Mouse (Mus musculus): ENCODE data around the gene Ugt1a10.

Ugt1a10 gene

DNA sequence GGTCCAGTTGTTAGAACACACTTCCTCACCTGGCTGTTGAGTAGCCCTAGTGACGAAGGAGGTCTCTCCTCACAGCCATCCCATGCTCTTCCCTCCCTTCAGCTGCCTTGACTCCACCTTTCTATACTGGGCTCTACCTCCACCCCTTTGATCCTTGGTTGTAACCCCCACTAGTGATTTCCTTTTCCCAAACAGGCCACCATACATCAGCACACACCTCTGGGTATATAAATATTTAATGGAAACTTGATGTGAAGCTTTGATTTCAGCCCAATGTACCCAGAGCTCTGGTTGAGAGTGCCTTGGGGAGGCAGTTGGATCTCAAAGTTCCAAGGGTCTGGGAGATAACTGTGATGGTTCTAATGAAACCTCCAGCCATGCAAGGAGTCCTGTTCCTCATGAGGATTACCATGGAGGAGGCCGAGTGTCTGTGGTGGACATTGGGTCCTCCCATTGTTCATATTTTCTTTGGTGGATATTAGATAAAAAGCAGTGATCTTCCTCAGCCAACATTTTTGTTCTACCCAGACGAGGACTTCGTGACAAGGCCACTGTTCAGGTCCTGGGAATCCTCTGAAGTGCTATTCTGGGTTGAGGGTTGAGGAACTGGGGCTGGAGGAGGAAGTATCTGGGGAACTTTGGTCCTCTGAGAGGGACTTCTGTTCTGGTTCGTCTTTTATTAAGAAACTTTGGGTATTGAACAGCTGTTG lies 171.6 kb downstream of the Ugt1a10 start, which contains the start of gene Mroh2a:
Gene Mroh2a, plus strand, starts transcription at position 317 of the 710 bp plus-strand sequence.
- in situ Hi-C loops (cut with MboI; ENCODE audit: unreplicated experiment in 2 of 2) = no loop called here

DNA sequence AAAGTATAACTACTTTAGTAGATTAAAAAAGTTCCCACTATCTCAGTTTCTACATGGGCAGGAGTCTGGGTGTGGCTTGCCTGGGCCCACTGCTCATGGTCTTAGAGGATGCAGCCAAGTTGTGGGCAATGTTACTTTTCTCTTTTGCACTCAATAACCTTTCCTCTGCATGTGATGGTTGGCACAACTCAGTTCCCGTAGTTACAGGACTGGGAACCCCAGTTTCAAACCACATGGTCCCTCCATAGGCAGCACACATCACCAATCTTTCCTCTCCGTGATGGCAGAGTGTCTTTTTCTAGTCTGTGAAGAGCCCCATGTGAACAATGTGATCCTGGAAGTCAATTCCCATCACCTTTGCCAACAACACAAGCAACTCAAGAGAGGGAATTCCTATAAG lies 172.3 kb downstream of the Ugt1a10 start:
- in situ Hi-C loops (cut with MboI; ENCODE audit: unreplicated experiment in 2 of 2) = no loop called here

DNA sequence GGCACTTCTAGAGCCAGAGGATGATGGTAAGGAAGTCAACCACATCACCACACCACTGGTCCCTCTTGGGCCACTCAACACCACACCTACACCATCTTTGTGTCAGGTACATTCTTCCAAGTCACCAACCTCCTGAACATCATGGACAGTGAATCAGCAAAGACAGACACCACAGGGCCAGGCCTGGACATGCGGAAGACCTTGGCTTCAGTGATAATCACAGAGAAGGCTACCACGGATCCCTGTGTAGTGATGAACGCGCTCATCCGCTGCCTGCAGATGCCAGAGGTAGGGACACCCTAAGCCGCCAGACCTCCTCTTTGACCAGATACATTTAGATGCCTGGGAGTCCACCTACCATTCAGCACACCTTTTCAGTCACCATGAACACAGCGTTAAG lies 172.9 kb downstream of the Ugt1a10 start:
- in situ Hi-C loops (cut with MboI; ENCODE audit: unreplicated experiment in 2 of 2) = no loop called here

DNA sequence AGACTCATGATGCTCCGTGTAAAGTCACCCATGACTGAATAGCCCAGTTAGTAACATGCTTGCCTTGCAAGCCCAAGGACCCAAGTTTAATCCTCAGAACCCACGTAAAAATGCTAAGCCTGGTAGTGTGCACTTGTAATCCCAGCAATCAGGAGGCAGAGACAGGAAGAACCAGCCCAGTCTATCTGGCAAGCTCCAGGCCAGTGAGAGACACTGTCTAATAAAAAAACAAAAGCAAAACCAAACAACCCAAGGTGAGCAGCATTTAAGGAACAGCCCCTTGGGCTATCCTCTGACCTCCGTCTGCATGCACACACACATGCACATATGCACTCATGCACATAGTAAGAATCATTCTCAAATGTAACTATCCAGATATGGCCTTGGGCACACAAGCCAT lies 174.4 kb downstream of the Ugt1a10 start:
- in situ Hi-C loops (cut with MboI; ENCODE audit: unreplicated experiment in 2 of 2) = no loop called here

DNA sequence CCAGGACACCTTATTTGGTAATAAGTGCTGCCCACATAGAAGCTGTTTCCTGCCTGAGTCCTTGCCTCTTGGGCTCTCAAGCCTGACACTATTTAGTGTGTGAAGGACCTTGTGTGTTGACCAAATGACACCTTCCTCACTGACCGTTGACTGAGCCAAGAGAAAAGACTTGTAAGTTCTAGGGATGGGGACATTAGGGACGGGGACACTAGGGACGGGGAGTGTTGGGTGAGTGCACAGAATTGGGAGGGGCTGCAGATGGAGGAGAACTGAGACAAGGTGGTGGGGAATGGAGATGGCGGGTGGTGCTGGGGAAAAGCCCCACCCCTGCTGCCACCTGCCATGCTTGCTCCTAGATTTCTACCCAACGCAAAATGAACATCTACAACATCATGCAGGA lies 174.8 kb downstream of the Ugt1a10 start:
- in situ Hi-C loops (cut with MboI; ENCODE audit: unreplicated experiment in 2 of 2) = no loop called here

DNA sequence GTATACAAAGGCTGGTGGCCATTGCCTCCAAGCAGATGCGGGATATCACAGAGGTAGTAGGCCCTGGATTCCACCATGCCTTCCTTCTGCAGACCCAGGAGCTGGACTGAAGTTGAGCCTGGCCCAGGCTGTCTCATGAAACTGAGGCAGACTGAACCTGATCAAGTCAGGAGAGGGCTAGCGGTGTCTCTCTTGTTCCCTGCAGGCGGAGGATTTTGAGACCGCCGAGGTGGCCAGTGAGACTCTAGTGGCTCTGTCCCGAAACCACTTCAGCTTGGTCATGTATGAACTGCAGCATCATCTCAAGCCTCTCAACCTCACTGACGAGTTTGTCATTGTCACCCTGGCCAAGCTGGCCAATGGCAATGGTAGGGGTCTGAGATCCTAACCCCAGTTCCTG lies 175.2 kb downstream of the Ugt1a10 start:
- in situ Hi-C loops (cut with MboI; ENCODE audit: unreplicated experiment in 2 of 2) = no loop called here

DNA sequence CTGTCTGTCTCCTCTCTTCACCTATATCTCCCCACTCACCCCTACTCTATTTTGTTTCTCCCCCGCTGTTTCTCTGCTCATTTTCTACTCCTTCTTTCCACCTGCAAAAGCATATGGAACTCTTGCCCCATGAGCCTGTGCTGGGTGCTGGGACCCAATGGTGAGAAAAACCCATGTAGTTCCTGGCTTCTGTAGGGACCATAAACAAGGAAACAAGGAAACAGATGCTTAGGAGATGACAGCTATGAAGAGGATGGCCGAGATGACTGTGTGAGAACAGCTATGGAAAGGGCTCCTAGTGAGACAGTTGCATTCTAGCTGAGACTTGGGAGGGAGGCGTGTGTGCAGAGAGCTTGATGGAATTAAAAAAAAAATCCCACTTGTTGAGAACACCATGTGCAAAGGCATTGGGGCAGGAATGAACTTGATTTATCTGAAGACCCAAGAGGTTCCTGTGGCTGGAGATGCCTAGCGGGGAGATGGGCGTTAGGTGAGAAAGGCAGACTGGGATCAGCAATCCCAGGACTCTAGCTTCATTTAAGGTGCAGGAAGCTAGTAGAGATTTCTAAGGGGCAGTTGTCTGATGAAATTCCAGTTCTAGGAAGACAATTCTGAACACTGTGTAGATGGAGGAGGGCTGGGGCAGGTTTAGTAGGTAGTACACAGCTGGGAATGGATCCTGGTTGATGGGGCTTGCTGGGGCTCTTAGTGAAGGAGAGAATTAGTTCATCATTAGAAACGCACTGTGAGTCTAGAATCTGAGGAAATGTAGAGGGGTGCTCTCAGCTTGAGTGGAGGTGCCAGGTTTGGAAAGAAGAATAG lies 176.0 kb downstream of the Ugt1a10 start:
- in situ Hi-C loops (cut with MboI; ENCODE audit: unreplicated experiment in 2 of 2) = no loop called here

DNA sequence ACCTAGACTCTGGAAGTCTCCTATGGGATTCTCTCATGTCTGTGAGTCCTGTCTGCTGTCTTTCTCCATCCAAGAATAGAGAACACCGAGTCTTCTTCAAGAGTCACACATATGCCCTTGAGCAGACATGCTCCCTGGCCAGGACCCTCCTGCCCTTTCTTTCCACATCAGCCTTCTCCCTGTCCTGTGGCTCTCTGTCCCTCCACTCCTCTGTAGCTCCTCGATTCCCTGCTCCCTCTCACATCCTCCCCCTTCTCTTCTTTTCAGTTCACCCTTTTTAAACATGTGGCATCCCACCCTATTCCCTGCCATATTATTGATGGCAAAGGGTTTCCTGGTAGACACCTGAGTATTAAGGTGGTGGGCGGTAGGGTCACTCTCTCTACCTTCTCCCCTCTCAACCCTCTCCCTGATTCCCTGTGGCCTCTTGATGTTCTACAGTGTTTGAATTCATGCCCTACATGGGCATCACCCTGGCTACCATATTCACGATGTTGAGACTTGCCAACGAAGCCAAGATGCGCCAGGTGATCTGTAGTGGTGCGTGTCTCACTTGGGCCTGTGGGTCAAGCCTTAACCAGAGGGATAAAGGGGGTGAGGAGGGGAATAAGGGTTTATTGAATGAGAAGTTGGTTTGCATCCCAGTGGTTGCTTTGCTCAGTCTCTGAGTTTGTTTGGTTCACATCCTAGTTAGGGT lies 176.8 kb downstream of the Ugt1a10 start:
- in situ Hi-C loops (cut with MboI; ENCODE audit: unreplicated experiment in 2 of 2) = no loop called here

DNA sequence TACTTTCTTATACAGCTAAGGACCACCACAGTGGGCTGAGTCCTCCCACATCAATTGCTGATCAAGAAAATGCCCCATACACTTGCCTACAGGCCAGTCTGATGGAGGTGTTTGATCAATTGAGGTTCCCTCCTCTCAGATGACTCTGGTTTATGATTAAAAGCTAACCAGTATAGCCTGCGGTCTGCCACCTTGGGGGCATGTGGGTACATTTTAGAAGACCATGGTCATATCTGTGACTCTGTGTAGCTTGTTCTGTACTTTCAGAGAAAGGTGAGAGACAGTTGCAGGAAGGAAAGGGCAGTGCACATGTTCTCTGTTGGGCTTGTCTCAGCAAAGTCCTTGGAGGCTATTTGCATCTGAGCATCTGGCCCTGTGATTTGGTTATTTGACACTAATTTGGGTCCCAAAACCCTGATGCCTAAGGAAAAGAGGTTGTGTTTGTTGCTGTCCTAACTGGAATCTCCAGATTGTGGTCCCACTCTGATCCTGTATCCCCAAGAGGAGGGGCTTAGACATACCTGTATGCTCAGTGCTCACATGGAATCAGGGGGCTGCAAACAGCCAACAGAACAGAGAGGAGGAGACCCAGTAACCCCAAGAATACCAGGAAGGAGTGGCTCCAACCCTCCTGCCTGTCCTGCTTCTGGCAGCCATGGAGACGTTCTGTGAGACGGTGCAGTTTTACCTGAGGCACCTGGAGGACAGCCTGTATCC lies 177.6 kb downstream of the Ugt1a10 start:
- in situ Hi-C loops (cut with MboI; ENCODE audit: unreplicated experiment in 2 of 2) = no loop called here

DNA sequence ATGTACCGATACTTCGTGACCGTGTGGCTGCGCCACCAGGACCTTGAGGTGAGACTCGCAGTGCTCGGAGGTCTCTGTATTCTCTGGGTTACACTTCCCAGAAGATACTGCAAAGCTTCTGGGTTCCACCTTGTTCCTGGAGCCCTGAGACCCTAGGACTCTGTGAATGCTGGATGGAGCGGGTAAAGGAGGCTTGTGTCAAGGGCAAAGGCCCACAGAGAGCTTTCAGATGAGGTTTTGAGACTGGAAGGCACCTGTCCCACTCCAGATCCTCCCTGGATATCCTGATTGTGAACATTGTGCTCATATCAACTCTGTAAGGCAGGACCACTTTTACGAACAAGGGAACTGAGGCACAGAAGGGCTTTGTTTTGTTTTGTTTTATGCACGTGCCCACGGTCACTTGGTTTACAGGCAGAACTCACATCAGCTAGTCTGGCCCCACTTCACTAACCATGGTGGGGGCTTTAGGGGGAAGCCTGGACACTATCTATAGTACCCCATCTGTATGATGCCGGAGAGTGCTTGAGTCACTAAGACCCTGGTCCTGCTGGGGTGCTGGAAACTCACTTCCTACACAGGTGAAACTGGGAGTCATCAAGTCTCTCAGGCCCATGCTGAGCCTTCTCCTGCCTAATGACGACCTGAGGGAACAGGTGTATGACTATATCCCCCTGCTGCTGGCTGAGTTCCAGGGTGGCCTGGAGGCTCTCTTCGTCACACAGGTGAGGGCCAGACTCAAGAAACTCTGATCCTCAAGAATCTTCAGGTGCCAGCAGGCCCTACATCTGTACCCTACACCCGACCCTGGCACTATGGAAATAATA lies 178.4 kb downstream of the Ugt1a10 start:
- in situ Hi-C loops (cut with MboI; ENCODE audit: unreplicated experiment in 2 of 2) = no loop called here

DNA sequence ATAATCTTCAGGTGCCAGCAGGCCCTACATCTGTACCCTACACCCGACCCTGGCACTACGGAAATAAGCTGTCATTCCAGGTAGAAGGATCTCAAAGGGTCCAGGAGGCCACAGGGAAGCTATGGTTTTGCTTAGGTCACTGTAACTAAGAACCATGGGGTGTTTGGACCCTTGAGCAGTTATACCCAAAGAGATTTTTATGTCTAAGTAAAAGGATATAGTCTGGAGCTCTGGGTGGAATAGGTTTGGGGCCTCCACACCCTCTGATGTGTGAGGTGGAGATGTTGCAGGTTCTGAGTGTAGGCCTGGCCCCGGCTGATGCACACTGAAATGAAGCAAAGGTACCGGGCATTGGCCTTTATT lies 179.0 kb downstream of the Ugt1a10 start:
- in situ Hi-C loops (cut with MboI; ENCODE audit: unreplicated experiment in 2 of 2) = no loop called here

DNA sequence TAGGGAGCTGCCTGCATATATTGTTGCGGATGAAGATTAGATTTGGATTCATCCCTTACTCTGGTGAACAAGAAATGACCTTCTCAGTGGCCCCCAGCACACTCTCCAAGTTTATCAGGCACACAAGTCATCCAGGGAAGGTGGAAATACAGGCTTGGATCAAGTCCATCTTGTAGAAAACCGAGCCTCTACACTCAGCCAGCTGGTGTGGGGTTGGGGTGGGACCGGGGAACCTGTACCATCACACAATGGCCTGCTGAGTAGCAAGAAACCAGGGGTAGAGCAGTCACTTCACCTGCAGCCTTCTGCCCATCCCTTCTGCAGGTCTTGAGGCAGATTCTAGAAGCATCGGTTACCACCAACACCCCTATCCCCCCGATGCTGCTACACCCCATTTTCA lies 179.5 kb downstream of the Ugt1a10 start:
- in situ Hi-C loops (cut with MboI; ENCODE audit: unreplicated experiment in 2 of 2) = no loop called here

DNA sequence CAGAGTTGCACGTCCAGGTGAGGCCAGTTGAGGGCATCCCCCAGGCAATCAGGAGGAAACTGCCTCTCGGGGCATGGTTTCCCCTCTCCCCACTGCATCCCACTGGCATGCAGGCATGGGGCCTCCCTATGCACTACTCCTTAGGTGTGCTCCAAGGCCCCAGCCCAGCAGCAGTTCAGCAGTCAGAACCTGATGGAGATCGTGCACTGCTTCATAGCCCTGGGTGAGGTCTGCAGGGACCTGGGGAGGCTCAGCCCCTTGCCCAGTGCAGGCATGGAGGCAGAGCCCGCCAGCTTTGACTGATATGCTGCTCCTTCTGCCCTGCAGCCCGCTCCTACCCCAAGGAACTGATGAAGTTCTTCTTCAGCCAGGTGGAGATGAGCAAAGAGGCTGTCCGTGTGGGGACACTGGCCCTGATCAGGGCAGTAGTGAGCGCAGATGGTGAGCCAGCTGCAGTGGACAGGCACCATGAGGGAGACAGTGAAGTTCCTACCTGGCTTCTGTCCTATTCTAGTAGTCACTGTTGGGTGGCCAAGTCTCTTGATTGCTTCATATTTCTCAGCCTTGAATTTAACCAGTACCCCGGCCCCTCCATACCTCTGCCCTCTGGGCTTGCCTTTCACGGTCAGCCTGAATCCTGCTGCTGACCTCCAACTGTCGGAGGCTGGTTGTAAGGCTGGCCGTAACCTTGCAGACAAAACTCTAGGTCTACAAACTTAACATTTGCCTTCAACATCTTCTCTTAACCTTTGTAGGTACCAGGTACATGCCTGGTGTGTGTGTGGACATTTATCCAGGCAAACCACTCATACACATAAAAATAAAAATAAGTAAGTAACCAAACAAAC lies 180.1 kb downstream of the Ugt1a10 start:
- in situ Hi-C loops (cut with MboI; ENCODE audit: unreplicated experiment in 2 of 2) = no loop called here

DNA sequence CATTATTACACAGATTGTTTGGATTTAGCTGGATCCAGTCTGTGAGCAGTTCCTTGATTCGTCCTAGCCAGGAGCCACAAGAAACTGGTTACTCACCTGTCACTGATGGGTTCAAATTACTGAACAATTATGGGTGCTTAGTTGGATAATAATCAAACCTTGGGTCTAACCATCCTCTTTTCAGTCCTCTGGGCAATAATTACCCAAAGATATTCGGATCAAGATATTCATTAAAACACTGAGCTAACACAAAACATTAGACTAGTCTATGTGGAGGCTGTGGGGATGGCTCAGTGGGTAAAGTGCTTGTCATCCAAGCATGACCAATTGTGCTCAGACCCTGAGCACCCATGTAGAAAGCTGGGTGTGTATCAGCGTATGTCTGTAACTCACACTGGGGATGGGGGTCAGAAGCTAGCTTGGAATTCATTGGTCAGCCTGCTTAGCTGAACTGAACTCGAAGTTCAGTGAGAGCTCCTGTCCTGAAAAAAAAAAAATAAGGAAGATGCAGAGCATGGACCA lies 180.8 kb downstream of the Ugt1a10 start:
- in situ Hi-C loops (cut with MboI; ENCODE audit: unreplicated experiment in 2 of 2) = no loop called here

DNA sequence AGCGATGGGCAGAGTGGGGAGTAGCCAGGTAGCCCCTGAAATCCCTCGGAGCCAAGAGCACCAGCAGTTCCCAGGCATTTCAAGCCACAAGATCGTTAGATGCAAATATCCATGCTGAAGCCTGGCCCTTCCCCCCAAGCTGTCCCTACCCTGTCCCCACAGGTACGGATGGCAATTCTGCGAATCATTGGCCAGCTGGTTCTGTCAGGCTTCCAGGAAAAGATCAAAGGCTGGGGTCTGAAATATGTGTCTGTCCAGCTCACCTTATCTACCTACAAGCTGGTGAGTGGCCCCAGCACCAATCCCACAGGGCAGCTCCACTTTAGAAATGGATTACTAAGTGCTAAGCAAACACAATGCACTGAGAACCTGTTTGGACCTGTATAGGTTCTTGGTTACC lies 182.1 kb downstream of the Ugt1a10 start:
- in situ Hi-C loops (cut with MboI; ENCODE audit: unreplicated experiment in 2 of 2) = no loop called here

DNA sequence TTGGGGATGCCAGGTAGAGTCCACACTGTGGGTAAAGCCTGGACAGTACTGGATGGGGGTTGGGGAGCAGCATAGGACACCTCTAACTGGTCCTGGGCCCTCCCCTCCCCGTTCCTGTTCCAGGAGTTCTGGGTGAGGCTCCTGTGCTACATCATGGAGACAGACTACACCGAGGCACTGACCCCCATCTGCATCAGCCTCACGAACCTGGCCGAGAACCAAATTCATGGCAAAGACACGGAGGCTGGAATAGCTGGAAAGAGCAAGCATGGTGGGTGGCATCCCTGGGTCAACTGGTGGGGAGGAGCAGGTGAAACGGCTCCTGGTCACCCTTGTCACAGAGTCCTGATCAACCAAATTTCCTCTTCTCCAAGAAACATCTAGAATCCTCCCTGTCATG lies 183.6 kb downstream of the Ugt1a10 start:
- in situ Hi-C loops (cut with MboI; ENCODE audit: unreplicated experiment in 2 of 2) = no loop called here

DNA sequence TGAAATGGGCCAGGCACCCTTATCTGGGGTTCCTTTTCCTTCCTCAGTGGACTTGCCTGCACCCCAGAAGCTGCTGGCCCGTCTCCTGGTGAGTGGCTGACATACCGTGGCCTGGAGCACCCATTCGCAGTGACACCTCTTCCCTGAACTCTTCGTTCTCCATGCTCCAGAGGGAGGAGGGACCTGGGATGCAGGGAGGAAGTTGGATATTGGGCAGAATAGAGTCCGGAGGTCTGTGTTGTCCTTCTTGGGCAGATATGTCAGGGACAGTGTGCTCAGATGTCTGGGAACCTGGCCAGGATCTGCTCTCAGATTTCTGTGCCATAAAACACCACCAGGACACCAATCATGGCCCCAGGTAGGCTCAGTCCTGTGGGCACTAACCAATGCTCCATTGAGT lies 184.9 kb downstream of the Ugt1a10 start:
- in situ Hi-C loops (cut with MboI; ENCODE audit: unreplicated experiment in 2 of 2) = no loop called here

DNA sequence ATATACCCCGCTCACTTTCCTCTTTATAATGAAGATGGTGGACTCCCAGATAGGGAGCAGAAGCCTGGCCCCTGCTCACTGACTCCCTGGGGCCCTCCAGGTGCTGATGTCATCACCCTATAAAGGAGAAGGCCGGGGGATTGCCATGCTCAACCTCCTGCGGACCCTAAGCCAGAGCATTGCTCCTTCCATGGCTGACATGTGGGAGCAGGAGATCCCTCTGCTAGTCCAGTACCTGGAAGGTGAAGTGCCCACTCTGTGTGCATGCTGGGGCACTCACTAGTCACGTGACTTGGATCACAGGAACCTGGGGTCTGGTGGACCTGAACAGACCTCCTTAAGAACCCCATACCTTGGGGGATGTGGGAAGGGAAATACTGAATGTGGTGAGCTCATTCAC lies 185.4 kb downstream of the Ugt1a10 start:
- in situ Hi-C loops (cut with MboI; ENCODE audit: unreplicated experiment in 2 of 2) = no loop called here

DNA sequence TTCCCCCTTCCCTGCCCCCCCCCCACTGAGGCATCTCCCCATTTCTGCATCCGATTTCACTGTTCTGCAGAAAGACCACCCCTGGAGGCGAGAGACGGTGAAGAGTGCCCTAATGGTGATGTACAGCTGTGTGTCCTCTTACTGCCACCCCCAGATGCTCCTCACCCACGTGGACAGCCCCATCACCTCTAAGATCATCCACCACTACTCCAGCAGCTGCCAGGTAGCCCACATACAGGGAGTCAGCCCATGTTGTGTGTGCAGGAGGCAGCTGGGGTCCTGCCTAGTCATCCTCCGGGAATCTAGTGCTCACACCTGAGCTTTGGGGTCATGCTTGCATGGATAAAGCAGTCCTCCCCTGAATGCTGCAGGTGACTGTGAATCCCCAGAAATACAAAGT lies 188.7 kb downstream of the Ugt1a10 start:
- in situ Hi-C loops (cut with MboI; ENCODE audit: unreplicated experiment in 2 of 2) = no loop called here
